Mouse (Mus musculus): ENCODE measurements around the gene Eif3b.
A peak's percentile ranks its signal among the peaks of the same experiment; 100 is the strongest.
"Not testable (repeated sequence)": the region's sequence is repeated elsewhere in the genome, so short reads cannot be mapped to it uniquely, and the experiment has no call there.

The Eif3b gene

GRCm38 (mm10) chr5:140396166-140396940, 22.8 kb upstream of the Eif3b start:
- no peak for DNase-seq (ENCODE audit: low spot score in 2 of 2)

- DNase-seq (ENCODE audit: low spot score in 2 of 2): no peak
Observed at GRCm38 (mm10) chr5:140402640-140403270, 16.4 kb upstream of the Eif3b start.

DNA sequence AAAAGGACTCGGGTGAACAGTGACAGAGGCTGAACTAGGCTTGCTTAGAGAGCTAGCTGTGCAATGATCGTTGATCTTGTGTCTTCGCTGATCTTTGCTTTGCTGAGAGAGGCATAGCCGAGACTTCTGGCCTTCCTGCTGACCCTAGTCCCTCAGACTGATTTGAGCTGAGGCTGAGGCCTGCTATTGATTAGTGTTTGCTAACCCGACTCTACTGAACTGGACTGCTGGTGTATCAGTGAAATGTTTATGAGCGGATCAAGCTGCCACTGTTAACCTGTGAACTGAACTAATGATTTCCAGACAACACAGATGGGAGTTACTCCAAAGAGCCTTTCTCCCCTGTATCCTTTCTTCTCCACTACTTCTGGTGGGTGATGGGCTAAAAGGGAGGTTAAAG, 14.0 kb upstream of the Eif3b start:
- DNase-seq (ENCODE audit: low spot score in 2 of 2): no peak

DNA sequence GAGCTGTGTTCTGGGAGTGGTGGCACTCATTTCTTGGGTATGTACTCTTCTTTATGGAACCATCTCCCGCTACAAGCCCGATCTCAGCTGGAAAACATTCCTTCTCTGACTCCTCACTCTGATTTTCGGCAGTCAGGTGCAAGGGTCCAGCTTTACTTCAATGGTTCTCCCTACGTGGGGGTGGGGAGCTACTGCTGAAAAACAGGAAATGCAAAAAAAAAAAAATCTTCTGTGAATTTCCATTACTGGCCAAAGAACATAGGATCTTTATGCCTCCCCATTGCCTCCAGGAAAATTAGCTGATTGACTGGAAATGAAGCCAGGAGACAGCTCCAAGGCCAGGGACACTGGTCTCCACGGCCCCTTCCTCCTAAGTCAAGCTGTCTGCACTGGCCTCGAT, 12.5 kb upstream of the Eif3b start:
- DNase-seq (ENCODE audit: low spot score in 2 of 2): no peak

GRCm38 (mm10) chr5:140408801-140409200, 10.3 kb upstream of the Eif3b start:
- DNase-seq (ENCODE audit: low spot score in 2 of 2): no peak

DNA sequence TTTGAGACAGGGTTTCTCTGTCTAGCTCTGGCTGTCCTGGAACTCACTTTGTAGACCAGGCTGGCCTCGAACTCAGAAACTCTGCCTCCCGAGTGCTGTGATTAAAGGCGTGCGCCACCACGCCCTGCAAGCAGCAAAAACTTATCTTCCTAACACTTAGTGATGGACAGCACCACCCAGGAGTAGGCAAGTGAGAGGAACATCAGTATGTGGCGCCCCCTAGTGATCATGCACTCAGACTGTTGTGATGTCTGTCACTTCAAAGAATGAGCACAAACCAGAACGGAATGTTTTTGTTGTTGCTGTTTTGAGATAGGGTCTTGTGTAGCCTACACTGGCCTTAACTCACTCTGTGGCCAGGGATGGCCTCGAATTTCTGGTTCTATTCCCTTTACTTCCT, 7.8 kb upstream of the Eif3b start:
- peak; percentile 33 to 45 for DNase-seq (ENCODE audit: low spot score in 2 of 2)

- no peak for DNase-seq (ENCODE audit: low spot score in 2 of 2)
Observed at GRCm38 (mm10) chr5:140414647-140415046, 4.5 kb upstream of the Eif3b start.

DNA sequence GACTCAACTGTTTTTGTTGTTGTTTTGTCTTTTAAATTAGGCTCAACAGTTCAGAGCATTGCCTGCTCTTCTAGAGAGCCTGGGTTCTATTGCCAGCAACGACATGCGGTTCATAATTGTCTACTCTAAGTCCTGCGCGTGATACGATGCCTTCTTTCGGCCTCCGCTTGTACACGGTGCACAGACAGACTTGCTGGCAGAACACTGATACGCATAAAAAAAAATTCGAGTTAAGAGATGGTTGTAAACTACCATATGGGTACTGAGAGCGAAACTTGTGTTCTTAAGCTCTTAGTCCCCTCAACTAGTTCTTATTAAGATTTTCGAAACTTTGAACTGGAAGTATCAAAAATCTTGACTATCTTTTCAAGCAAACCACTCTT, 1.0 kb upstream of the Eif3b start:
- no peak for DNase-seq (ENCODE audit: low spot score in 2 of 2)

DNA sequence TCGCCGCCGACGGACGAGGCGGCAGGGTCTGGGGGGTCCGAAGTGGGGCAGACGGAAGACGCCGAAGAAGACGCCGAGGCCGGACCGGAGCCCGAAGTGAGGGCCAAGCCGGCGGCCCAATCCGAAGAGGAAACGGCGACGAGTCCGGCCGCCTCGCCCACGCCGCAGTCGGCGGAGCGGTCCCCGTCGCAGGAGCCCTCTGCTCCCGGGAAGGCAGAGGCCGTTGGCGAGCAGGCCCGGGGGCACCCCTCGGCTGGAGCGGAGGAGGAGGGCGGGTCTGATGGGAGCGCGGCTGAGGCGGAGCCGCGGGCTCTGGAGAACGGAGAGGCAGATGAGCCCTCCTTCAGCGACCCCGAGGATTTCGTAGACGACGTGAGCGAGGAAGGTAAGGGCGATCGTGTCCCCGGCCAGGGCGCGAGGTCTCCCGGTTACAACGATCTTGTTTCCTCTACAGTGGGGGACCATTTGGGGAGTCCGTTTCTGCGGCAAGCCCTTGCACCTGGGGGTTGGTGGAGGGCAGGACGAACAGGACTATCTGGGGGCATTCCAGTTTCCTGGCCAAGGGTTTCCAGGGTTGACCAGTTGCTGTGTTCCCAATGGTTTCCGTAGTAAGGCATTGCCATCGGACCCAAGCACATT, 433 bp downstream of the Eif3b start:
- DNase-seq (ENCODE audit: low spot score in 2 of 2): peak in 1 of 2 experiments; percentile 7

DNA sequence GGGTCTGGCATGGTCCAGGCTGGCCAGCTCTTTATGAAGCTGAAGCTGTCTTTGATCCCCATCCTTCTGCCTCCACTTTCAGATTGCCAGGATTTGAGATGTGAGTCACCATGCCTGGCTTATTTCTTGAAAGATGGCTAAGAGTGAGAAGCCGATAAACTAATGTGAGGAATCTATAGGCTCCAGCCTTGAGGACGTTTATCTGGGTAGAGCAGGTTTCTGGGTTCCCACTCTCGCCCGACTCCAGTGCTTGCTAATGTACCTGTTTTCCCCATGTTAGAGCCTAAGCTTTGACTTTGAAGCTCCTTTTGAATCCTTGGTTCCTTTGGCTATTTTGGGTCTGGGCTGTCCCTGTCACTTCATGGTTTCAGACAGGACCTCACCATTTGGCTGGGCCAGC, 1.5 kb downstream of the Eif3b start:
- DNase-seq (ENCODE audit: low spot score in 2 of 2): no peak

DNA sequence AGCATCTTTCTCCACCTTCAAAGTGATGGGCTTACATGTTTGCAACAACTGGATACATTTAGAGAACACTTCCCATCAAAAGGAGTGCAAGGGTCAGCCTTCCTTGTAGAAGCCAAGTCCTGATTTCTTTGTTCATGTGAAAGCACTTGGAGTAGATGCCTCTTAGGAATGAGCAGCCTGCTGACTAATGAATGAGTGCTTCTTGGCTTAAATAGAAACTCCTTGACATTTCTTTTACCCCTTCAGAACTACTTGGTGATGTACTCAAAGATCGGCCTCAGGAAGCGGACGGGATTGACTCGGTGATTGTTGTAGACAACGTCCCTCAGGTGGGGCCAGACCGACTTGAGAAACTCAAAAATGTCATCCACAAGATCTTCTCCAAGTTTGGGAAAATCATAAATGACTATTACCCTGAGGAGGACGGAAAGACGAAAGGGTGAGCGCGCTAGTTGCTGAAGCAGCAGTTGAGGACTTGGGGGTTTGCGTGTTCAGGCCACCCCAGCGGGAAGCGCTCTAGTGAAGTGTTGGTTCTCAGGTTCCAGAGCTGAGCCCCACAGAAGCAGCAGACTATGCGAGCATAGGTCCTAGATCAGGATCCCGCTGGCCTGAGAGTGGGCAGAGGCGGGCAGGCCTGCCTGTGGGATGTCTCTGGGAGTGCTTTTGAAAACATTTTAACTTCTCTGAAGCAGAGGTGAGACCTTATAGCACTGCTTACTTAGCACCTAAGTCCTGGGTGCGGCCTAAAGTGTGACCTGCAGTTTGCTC, 6.1 kb downstream of the Eif3b start:
- DNase-seq (ENCODE audit: low spot score in 2 of 2): no peak

DNA sequence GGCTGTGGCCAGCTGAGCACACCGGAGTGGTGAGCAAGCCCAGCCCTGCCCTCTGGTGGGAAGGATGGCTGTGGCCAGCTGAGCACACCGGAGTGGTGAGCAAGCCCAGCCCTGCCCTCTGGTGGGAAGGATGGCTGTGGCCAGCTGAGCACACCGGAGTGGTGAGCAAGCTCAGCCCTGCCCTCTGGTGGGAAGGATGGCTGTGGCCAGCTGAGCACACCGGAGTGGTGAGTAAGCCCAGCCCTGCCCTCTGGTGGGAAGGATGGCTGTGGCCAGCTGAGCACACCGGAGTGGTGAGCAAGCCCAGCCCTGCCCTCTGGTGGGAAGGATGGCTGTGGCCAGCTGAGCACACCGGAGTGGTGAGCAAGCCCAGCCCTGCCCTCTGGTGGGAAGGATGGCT, 20.0 kb downstream of the Eif3b start:
- DNase-seq (ENCODE audit: low spot score in 2 of 2): not testable (repeated sequence)

GRCm38 (mm10) chr5:140441406-140441805, 22.3 kb downstream of the Eif3b start:
- no peak for DNase-seq (ENCODE audit: low spot score in 2 of 2)

DNA sequence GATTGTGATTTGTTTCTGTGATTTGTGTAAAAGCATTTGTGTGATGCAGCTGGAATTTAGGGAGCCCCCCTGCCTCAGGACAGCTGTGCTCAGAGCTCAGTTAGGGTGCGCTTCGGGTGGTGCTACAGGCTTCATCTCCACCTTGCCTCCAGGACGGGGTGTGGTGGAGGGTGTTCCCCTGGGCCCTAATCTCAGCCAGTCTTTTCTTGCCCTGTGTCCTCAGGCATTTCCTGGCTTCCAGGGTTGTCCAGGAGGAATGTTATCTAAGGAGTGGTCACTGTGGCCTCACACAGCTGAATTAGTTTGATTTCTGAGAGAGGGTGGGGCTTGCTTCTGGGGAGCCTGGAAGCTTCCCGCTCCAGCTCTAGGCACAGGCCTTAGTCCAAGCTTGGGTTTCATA, 24.9 kb downstream of the Eif3b start:
- DNase-seq (ENCODE audit: low spot score in 2 of 2): no peak

- no peak for DNase-seq (ENCODE audit: low spot score in 2 of 2)
Observed at GRCm38 (mm10) chr5:140445345-140445744, 26.2 kb downstream of the Eif3b start, which contains the start of gene Gm4869. Gm4869 (plus strand) TSS chr5:140445645.

- no peak for DNase-seq (ENCODE audit: low spot score in 2 of 2)
Observed at GRCm38 (mm10) chr5:140446054-140446453, 26.9 kb downstream of the Eif3b start.

- DNase-seq (ENCODE audit: low spot score in 2 of 2): no peak
Observed at GRCm38 (mm10) chr5:140454488-140454887, 35.4 kb downstream of the Eif3b start.

DNA sequence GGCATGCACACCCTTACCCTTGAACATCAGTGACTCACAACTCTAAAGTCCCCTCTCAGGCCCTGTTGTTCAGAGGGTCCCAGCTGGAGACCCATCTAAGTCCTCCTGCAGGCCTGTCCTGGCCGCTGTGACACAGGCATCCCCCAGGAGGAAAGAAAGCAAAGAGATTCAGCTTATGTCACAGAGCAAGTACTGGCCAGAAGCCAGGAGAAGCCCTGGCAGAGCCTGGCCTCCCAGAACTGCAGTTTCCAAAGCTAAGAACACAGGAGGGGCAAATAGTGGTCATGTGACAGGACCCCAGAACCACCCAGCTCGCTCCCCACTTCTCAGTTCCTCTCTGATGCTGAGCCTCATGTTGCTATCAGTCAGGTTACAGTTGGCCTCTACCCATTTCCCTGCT, 36.3 kb downstream of the Eif3b start:
- DNase-seq (ENCODE audit: low spot score in 2 of 2): no peak

- DNase-seq (ENCODE audit: low spot score in 2 of 2): no peak
Observed at GRCm38 (mm10) chr5:140461476-140461875, 42.3 kb downstream of the Eif3b start.

DNA sequence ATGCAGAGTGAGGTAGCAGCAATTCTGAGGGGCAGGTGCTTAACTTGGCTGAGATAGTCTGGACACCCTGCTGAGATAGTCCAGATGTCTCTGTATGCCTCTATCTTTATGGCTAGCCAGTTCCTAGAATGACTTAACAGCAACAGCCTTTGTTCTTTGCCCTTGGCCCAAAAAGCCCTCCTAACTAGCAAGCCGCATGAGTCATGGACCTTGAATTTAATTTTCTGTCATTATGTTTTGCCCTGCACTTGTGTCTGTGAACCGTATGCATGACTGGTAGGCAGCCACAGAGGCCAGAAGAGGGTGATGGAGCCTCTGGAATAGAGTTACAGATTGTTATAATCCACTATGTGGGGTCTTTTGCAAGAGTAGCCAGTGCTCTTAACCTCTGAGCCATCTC, 44.0 kb downstream of the Eif3b start:
- DNase-seq (ENCODE audit: low spot score in 2 of 2): not testable (repeated sequence)

DNA sequence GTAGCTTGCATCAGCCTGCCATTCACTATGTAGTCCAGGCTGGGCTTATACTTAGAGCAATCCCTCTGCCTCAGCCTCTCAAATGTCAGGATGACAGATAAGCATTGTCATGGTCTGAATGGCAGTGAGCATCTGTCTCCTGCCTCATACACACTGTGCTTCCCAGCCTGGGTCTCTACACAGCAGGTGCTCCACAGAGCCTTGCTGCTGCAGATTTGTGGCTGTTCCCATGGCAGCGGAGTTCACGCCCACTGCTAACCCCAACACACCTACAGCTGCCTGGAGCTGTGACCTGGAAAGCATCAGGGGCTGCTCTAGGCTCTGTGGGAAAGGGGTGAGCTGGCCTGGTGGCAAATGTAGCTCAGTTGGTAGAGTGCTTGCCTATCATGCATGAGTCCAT, 45.8 kb downstream of the Eif3b start:
- DNase-seq (ENCODE audit: low spot score in 2 of 2): no peak

DNA sequence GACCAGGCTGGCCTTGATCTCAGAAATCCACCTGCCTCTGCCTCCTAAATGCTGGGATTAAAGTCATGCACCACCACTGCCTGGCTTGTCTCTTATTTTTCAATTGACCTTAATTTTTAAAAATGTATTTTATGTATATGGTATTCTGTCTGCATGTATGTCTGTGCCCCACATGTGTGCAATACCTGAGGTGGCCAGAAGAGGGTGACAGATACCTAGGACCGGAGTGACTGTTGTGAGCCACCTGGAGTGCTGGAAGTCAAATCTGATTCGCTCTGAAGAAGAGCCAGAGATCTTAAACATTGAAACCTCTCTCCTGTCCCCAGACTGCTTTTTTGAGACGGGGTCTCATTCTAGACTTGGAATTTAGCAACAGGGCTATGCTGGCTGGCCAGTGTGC, 53.2 kb downstream of the Eif3b start:
- no peak for DNase-seq (ENCODE audit: low spot score in 2 of 2)
